In genomic region chr1:89015845-89016244, GRCm38 (mm10) we compare ENCODE assay signal across 10 mouse cellular contexts. TPM values are rescaled to one million over a fixed set of nuclear protein-coding genes. Genes with fewer than 3 reads are reported as not detected.
DNase-seq lines count a peak whose midpoint lies in the region; ATAC-seq and TF ChIP-seq lines count a peak whose summit lies in the region.
"Had no signal": no experiment of that assay in that cellular context is flagged by ENCODE, and none has a peak within 500 bp of the region (broad histone marks: within the 10 kb centered on the region; RNA-seq: fewer than 3 reads in every experiment).

No protein-coding gene starts in this region.

- DNase-seq in heart, embryonic 10.5 days (ENCODE audit: low spot score) = no peak
- no peak for DNase-seq in testis, postnatal 14 days (ENCODE audit: low spot score)
- DNase-seq in hindbrain, postnatal 0 days (ENCODE audit: low spot score) = no peak
- DNase-seq in cerebellum, postnatal 36 days = no peak
- DNase-seq: cerebellum, adult 11 months had no signal

- no peak overlapping the region for H3K27ac ChIP-seq in heart, embryonic 13.5 days (replicated peaks)
- no peak overlapping the region for H3K27ac ChIP-seq in heart, embryonic 10.5 days
- peak overlapping the region; percentile 76 for H3K27ac ChIP-seq in testis, adult 2 months (ENCODE audit: control insufficient read depth, insufficient read depth, low read depth, low read length)
- H3K27ac ChIP-seq in lung, embryonic 15.5 days = peak overlapping the region; percentile 29; the same call in 1 of the 2 replicates
- no peak overlapping the region for H3K27ac ChIP-seq in hindbrain, postnatal 0 days
- H3K27ac ChIP-seq in neural tube, embryonic 15.5 days (replicated peaks) = no peak overlapping the region

- peak overlapping the region; percentile 38; the same call in 1 of the 2 replicates for H3K4me2 ChIP-seq in heart, embryonic 13.5 days
- peak overlapping the region; percentile 39 for H3K4me2 ChIP-seq in lung, embryonic 15.5 days
- no peak overlapping the region for H3K4me2 ChIP-seq in hindbrain, postnatal 0 days (ENCODE audit: low read depth, low read length)
- no peak overlapping the region for H3K4me2 ChIP-seq in neural tube, embryonic 15.5 days

- H3K27me3 ChIP-seq in heart, embryonic 13.5 days (replicated peaks) = no peaks in the 10 kb centered on the region
- H3K27me3 ChIP-seq in heart, embryonic 10.5 days (ENCODE audit: insufficient read depth, poor library complexity, severe bottlenecking) = no peaks in the 10 kb centered on the region
- H3K27me3 ChIP-seq in testis, adult 2 months (ENCODE audit: control insufficient read depth, insufficient read depth, low read length) = no peaks in the 10 kb centered on the region
- no peaks in the 10 kb centered on the region for H3K27me3 ChIP-seq in lung, embryonic 15.5 days
- H3K27me3 ChIP-seq in hindbrain, postnatal 0 days (ENCODE audit: insufficient read depth, low read length) = no peaks in the 10 kb centered on the region
- no peaks in the 10 kb centered on the region for H3K27me3 ChIP-seq in neural tube, embryonic 15.5 days (replicated peaks)
- H3K27me3 ChIP-seq: megakaryocyte, embryonic 14.5 days had no signal

- WGBS in heart, embryonic 13.5 days = 66% methylated on average over 10 of the region's 10 CpGs
- WGBS in heart, embryonic 10.5 days = 58% methylated on average over 10 of the region's 10 CpGs
- WGBS in lung, embryonic 15.5 days = 56% methylated on average over 10 of the region's 10 CpGs
- 76% methylated on average over 10 of the region's 10 CpGs for WGBS in hindbrain, postnatal 0 days
- WGBS in neural tube, embryonic 15.5 days = 84% methylated on average over 10 of the region's 10 CpGs

- TF ChIP-seq POLR2A in testis, adult 2 months (IDR thresholded peaks at IDR 0.05; ENCODE audit: control insufficient read depth, low read depth, low read length) = no peak

- ATAC-seq in heart, embryonic 13.5 days (ENCODE audit: extremely low read depth, insufficient number of reproducible peaks, low FRiP score, low TSS enrichment) = no peak
- no peak for ATAC-seq in lung, embryonic 15.5 days (ENCODE audit: borderline replicate concordance, extremely low read depth, low FRiP score, low TSS enrichment)
- no peak for ATAC-seq in hindbrain, postnatal 0 days
- ATAC-seq in neural tube, embryonic 15.5 days (ENCODE audit: low FRiP score) = no peak

- no peak overlapping the region for H3K4me3 ChIP-seq in heart, embryonic 13.5 days
- H3K4me3 ChIP-seq in heart, embryonic 10.5 days = no peak overlapping the region
- peak overlapping the region; percentile 93 for H3K4me3 ChIP-seq in testis, adult 2 months (ENCODE audit: control insufficient read depth, low read depth, low read length)
- no peak overlapping the region for H3K4me3 ChIP-seq in lung, embryonic 15.5 days
- no peak overlapping the region for H3K4me3 ChIP-seq in hindbrain, postnatal 0 days (ENCODE audit: low read length)
- no peak overlapping the region for H3K4me3 ChIP-seq in neural tube, embryonic 15.5 days (replicated peaks)

- no peaks in the 10 kb centered on the region for H3K36me3 ChIP-seq in heart, embryonic 13.5 days
- no peaks in the 10 kb centered on the region for H3K36me3 ChIP-seq in heart, embryonic 10.5 days
- no peaks in the 10 kb centered on the region; the same call in 1 of the 2 replicates for H3K36me3 ChIP-seq in testis, adult 2 months (ENCODE audit: control insufficient read depth, insufficient read depth, low read length)
- no peaks in the 10 kb centered on the region for H3K36me3 ChIP-seq in lung, embryonic 15.5 days
- H3K36me3 ChIP-seq in hindbrain, postnatal 0 days (ENCODE audit: insufficient read depth, low read length) = no peaks in the 10 kb centered on the region
- H3K36me3 ChIP-seq in neural tube, embryonic 15.5 days = no peaks in the 10 kb centered on the region

- no peaks in the 10 kb centered on the region for H3K9me3 ChIP-seq in heart, embryonic 13.5 days
- no peaks in the 10 kb centered on the region for H3K9me3 ChIP-seq in heart, embryonic 10.5 days
- H3K9me3 ChIP-seq in lung, embryonic 15.5 days = no peaks in the 10 kb centered on the region
- H3K9me3 ChIP-seq in hindbrain, postnatal 0 days (ENCODE audit: low read length) = no peaks in the 10 kb centered on the region
- no peaks in the 10 kb centered on the region for H3K9me3 ChIP-seq in neural tube, embryonic 15.5 days (replicated peaks)

- no peak for TF ChIP-seq CTCF in testis, adult 2 months (IDR thresholded peaks at IDR 0.05; ENCODE audit: control insufficient read depth, insufficient read depth, insufficient replicate concordance, low read depth, low read length)
- no peak for TF ChIP-seq CTCF in hindbrain, postnatal 0 days (IDR thresholded peaks at IDR 0.05; ENCODE audit: low read depth)

- no peak overlapping the region for H3K9ac ChIP-seq in heart, embryonic 13.5 days
- H3K9ac ChIP-seq in lung, embryonic 15.5 days = no peak overlapping the region
- H3K9ac ChIP-seq in hindbrain, postnatal 0 days (replicated peaks; ENCODE audit: low read length) = no peak overlapping the region
- no peak overlapping the region for H3K9ac ChIP-seq in neural tube, embryonic 15.5 days (replicated peaks)

- 0 out of 2 replicates have a peak, but pooled peaks cover 6% of the 10 kb centered on the region for H3K4me1 ChIP-seq in heart, embryonic 13.5 days
- no peaks in the 10 kb centered on the region for H3K4me1 ChIP-seq in heart, embryonic 10.5 days
- peaks cover 11% of the 10 kb centered on the region for H3K4me1 ChIP-seq in testis, adult 2 months (ENCODE audit: control insufficient read depth, insufficient read depth, low read length)
- 0 out of 2 replicates have a peak, but pooled peaks cover 14% of the 10 kb centered on the region for H3K4me1 ChIP-seq in lung, embryonic 15.5 days
- H3K4me1 ChIP-seq in hindbrain, postnatal 0 days (ENCODE audit: insufficient read depth, low read length) = no peaks in the 10 kb centered on the region
- H3K4me1 ChIP-seq in neural tube, embryonic 15.5 days = peaks cover 5% of the 10 kb centered on the region; the same call in 1 of the 2 replicates
- H3K4me1 ChIP-seq: megakaryocyte, embryonic 14.5 days had no signal

RNA-seq across cellular contexts. Expression of gene Sh3bp4, which starts 54.4 kb away (rescaled TPM):
- 19.2 and 19.6 TPM in 2 replicates for polyA plus RNA-seq in heart, embryonic 13.5 days (2015; fragmentation: Nextera tagmentation; extraction: Ambion mirVana)
- 23.4 and 28.3 TPM in 2 replicates for polyA plus RNA-seq in heart, embryonic 10.5 days (2016; fragmentation: Nextera tagmentation; extraction: Ambion mirVana)
- 2.6 and 3.0 TPM in 2 replicates for polyA plus RNA-seq in testis, adult 2 months (2012; rRNA removed)
- 25.2 and 27.1 TPM in 2 replicates for polyA plus RNA-seq in lung, embryonic 15.5 days (2015; fragmentation: Nextera tagmentation; extraction: Ambion mirVana)
- total RNA-seq in hindbrain, postnatal 0 days (2014; rRNA removed) = 36.5 and 38.8 TPM in 2 replicates
- 14.6 and 15.7 TPM in 2 replicates for polyA plus RNA-seq in hindbrain, postnatal 0 days (2015; fragmentation: Nextera tagmentation; extraction: Ambion mirVana)
- polyA plus RNA-seq in neural tube, embryonic 15.5 days (2015; fragmentation: Nextera tagmentation; extraction: Ambion mirVana) = 14.2 and 14.4 TPM in 2 replicates

Comparison
In these comparisons a context has a peak if more than half of its experiments do, and no peak if none do; other contexts are left out.
1. H3K27ac ChIP-seq: peak in testis, adult 2 months (single experiment) and lung, embryonic 15.5 days (single experiment); none in heart, embryonic 13.5 days (single experiment), heart, embryonic 10.5 days (single experiment), hindbrain, postnatal 0 days (single experiment) and neural tube, embryonic 15.5 days (single experiment).
2. H3K4me2 ChIP-seq: peak in heart, embryonic 13.5 days (single experiment) and lung, embryonic 15.5 days (single experiment); none in hindbrain, postnatal 0 days (single experiment) and neural tube, embryonic 15.5 days (single experiment).